Mouse (Mus musculus) splenic B cell, adult 2 months (primary cell): ENCODE measurements around the gene Gm10436.
"Not testable (repeated sequence)": the region's sequence is repeated elsewhere in the genome, so short reads cannot be mapped to it uniquely, and the experiment has no call there.

Source experiments
- DNase-seq: peaks from one replicate; pipeline ENCODE4 v3.0.0-alpha.2; 2011; ENCODE audit warnings: low read depth, low spot score
- H3K27me3 ChIP-seq: 2 replicates; pipeline ENCODE4 v1.6.1; 2012; ENCODE audit warnings: mild to moderate bottlenecking, low read length, moderate library complexity, mixed read lengths; ENCODE audit not compliant: control insufficient read depth, poor library complexity, insufficient read depth, severe bottlenecking
- H3K36me3 ChIP-seq: 2 replicates; pipeline ENCODE4 v1.6.1; 2012; ENCODE audit warnings: mild to moderate bottlenecking, low read length, moderate library complexity, mixed read lengths; ENCODE audit not compliant: control insufficient read depth, poor library complexity, insufficient read depth, severe bottlenecking

Gm10436 gene

GRCm38 (mm10) chr12:88182008-88182407 is at the start of gene Gm10436:
Gene Gm10436, minus strand, starts transcription at chr12:88182108.
- H3K27me3 ChIP-seq, H3K36me3 ChIP-seq, DNase-seq: not testable (repeated sequence)

GRCm38 (mm10) chr12:88219445-88219844 is 37.5 kb upstream of the Gm10436 start:
- H3K36me3 ChIP-seq: no peaks in the 10 kb centered on the region
- no peaks in the 10 kb centered on the region for H3K27me3 ChIP-seq
- DNase-seq: no peak

- not testable (repeated sequence) for DNase-seq, H3K27me3 ChIP-seq, H3K36me3 ChIP-seq
These were observed 36.2 kb upstream of the Gm10436 start for GRCm38 (mm10) chr12:88218059-88218458.

GRCm38 (mm10) chr12:88214641-88215040 is 32.7 kb upstream of the Gm10436 start:
- no peaks in the 10 kb centered on the region for H3K36me3 ChIP-seq
- H3K27me3 ChIP-seq: no peaks in the 10 kb centered on the region
- DNase-seq: no peak

GRCm38 (mm10) chr12:88211458-88211857 is 29.6 kb upstream of the Gm10436 start:
- not testable (repeated sequence) for H3K27me3 ChIP-seq, DNase-seq, H3K36me3 ChIP-seq

GRCm38 (mm10) chr12:88202856-88203255 is 20.9 kb upstream of the Gm10436 start:
- Histone ChIP-seq H3K27me3 (no peaks in the 10 kb centered on the region), H3K36me3 (no peaks in the 10 kb centered on the region)
- no peak for DNase-seq
